Mouse (Mus musculus) heart, postnatal 0 days (tissue): ENCODE results near the gene Fgfr2.

Experiments used
- CTCF ChIP-seq: IDR thresholded peaks from 2 replicates; pipeline ENCODE4 v1.5.1; 2016; ENCODE audit warnings: antibody characterized with exemption, control low read depth, low read depth
- EP300 ChIP-seq: IDR thresholded peaks from 2 replicates; pipeline ENCODE4 v1.6.1; 2016; ENCODE audit warnings: antibody characterized with exemption, low read depth

GRCm38 (mm10) chr7:132761409-132761808 is 361.7 kb downstream of the Fgfr2 start:
- TF ChIP-seq EP300 (no peak), CTCF (no peak)
